Comparison of ENCODE assay signal across 9 mouse cellular contexts in the genomic region with DNA sequence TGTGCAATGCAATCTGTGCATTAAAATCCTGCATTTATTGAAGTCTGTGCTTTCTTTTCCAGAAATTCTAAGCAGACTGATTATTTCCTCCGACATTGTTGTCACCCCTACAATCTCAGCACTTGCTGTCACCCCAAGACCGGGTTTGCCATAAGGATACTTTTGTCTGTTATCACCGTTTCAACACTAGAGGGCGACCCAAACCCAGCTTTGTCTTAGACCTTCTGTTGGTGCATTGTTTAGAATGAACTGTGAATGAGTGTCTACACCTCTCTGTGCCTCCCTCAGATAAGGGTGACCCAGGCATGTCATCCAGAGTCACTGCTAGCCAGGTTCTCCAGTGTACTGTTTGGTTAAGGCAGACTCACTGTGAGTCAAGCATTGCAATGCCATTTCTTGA.
DNase-seq lines count a peak whose midpoint lies in the region; TF ChIP-seq lines count a peak whose summit lies in the region.
"Had no signal": no experiment of that assay in that cellular context is flagged by ENCODE, and none has a peak within 500 bp of the region (broad histone marks: within the 10 kb centered on the region; RNA-seq: fewer than 3 reads in every experiment).

No protein-coding gene starts in this region.

- DNase-seq in cerebellum, adult 2 months: no peak
- no peak for DNase-seq in cerebellum, adult 11 months
- DNase-seq in layer of hippocampus, adult 11-12 months (ENCODE audit: low spot score): peak; percentile 25
- no peak for DNase-seq in layer of hippocampus, adult 9-11 months
- DNase-seq in MEL (ENCODE audit: low read depth, low spot score): peak; percentile 27
- DNase-seq in embryonic facial prominence, embryonic 10.5 days (ENCODE audit: low spot score): peak; percentile 52
- DNase-seq in lung, postnatal 25 days (ENCODE audit: low spot score): peak; percentile 9
- DNase-seq in spleen, postnatal 36 days (ENCODE audit: low spot score in 2 of 2): no peak

- no peak overlapping the region for H3K9ac ChIP-seq in MEL (ENCODE audit: control insufficient read depth, low read depth, low read length, poor library complexity, severe bottlenecking)

- no peak overlapping the region for H3K4me3 ChIP-seq in cerebellum, adult 2 months (replicated peaks; ENCODE audit: insufficient read depth, low read depth, low read length)
- H3K4me3 ChIP-seq in MEL (ENCODE audit: control insufficient read depth in 1 of 2, insufficient read depth in 1 of 2, low read depth in 2 of 2, low read length in 2 of 2): no peak overlapping the region
- no peak overlapping the region for H3K4me3 ChIP-seq in embryonic facial prominence, embryonic 10.5 days
- H3K4me3 ChIP-seq: erythroblast, embryonic 14.5 days had no signal

- peak; percentile 53 for TF ChIP-seq RAD21 in MEL (IDR thresholded peaks at IDR 0.05; ENCODE audit: low read depth, low read length)

- TF ChIP-seq EP300 in MEL (IDR thresholded peaks at IDR 0.05; ENCODE audit: low read depth in 1 of 2, low read length in 2 of 2): no peak

- H3K27ac ChIP-seq in cerebellum, adult 2 months (ENCODE audit: insufficient read depth, low read length): no peak overlapping the region
- H3K27ac ChIP-seq in MEL (ENCODE audit: control insufficient read depth, low read depth, low read length): no peak overlapping the region
- H3K27ac ChIP-seq in embryonic facial prominence, embryonic 10.5 days (replicated peaks): no peak overlapping the region

- TF ChIP-seq POLR2A in cerebellum, adult 2 months (IDR thresholded peaks at IDR 0.05; ENCODE audit: borderline replicate concordance, insufficient read depth, low read length): no peak
- TF ChIP-seq POLR2A in MEL (IDR thresholded peaks at IDR 0.05; ENCODE audit: control insufficient read depth in 1 of 2, insufficient read depth in 1 of 2, low read depth in 1 of 2, low read length in 2 of 2, poor library complexity in 1 of 2): no peak

- no peaks in the 10 kb centered on the region for H3K36me3 ChIP-seq in MEL (ENCODE audit: control insufficient read depth in 1 of 2, insufficient read depth in 2 of 2, low read length in 2 of 2)
- no peaks in the 10 kb centered on the region for H3K36me3 ChIP-seq in embryonic facial prominence, embryonic 10.5 days (replicated peaks)

- no peaks in the 10 kb centered on the region; the same call in 1 of the 2 replicates for H3K4me1 ChIP-seq in cerebellum, adult 2 months (ENCODE audit: control insufficient read depth, insufficient read depth, low read length)
- H3K4me1 ChIP-seq in MEL (ENCODE audit: control insufficient read depth in 1 of 2, insufficient read depth in 2 of 2, low read length in 2 of 2): no peaks in the 10 kb centered on the region
- no peaks in the 10 kb centered on the region for H3K4me1 ChIP-seq in embryonic facial prominence, embryonic 10.5 days

- H3K79me2 ChIP-seq in MEL (ENCODE audit: control insufficient read depth, insufficient read depth, low read length, poor library complexity): no peaks in the 10 kb centered on the region

- H3K9me3 ChIP-seq in MEL (replicated peaks; ENCODE audit: insufficient read depth, low read length): no peaks in the 10 kb centered on the region
- peaks cover 6% of the 10 kb centered on the region for H3K9me3 ChIP-seq in embryonic facial prominence, embryonic 10.5 days

- H3K27me3 ChIP-seq in cerebellum, adult 2 months (ENCODE audit: control insufficient read depth, insufficient read depth, low read length): no peaks in the 10 kb centered on the region
- H3K27me3 ChIP-seq in MEL (ENCODE audit: control insufficient read depth in 1 of 2, insufficient read depth in 2 of 2, low read length in 2 of 2): no peaks in the 10 kb centered on the region
- H3K27me3 ChIP-seq in embryonic facial prominence, embryonic 10.5 days (replicated peaks; ENCODE audit: low read depth, poor library complexity, severe bottlenecking): no peaks in the 10 kb centered on the region

- WGBS in cerebellum, adult 2 months: 20% methylated on average over 4 of the region's 4 CpGs
- WGBS in embryonic facial prominence, embryonic 10.5 days: 25% methylated on average over 4 of the region's 4 CpGs

- TF ChIP-seq CTCF in cerebellum, adult 2 months (IDR thresholded peaks at IDR 0.05; ENCODE audit: borderline replicate concordance, insufficient read depth, low read depth, low read length): 0 out of 2 replicates have a peak, but pooled peaks have one; percentile 31
- TF ChIP-seq CTCF in MEL (IDR thresholded peaks at IDR 0.05 in 2 of 3, conservative IDR thresholded peaks at IDR 0.05 in 1 of 3; ENCODE audit: control insufficient read depth in 1 of 3, insufficient read depth in 1 of 3, low read depth in 2 of 3, low read length in 3 of 3, poor library complexity in 1 of 3, severe bottlenecking in 1 of 3): peak; percentile 20 to 45 (median 29); a peak in 4 of 6 replicates

TF ChIP-seq in MEL, 35 proteins besides CTCF, POLR2A, EP300 and RAD21:
- TF ChIP-seq ZC3H11A (IDR thresholded peaks at IDR 0.05; ENCODE audit: low read depth, low read length) (0 out of 2 replicates have a peak, but pooled peaks have one; percentile 17), ELF1 (IDR thresholded peaks at IDR 0.05; ENCODE audit: low read depth, low read length) (no peak), MAX (IDR thresholded peaks at IDR 0.05; ENCODE audit: low read length) (no peak), E2F4 (IDR thresholded peaks at IDR 0.05; ENCODE audit: borderline replicate concordance, low read depth, low read length) (no peak), SMC3 (IDR thresholded peaks at IDR 0.05; ENCODE audit: low read depth, low read length) (peak; percentile 38), MAFK (IDR thresholded peaks at IDR 0.05; ENCODE audit: borderline replicate concordance, low read depth, low read length) (no peak), UBTF (IDR thresholded peaks at IDR 0.05; ENCODE audit: borderline replicate concordance, insufficient read depth, low read depth, low read length) (no peak)

Comparison
In these comparisons a context has a peak if more than half of its experiments do, and no peak if none do; other contexts are left out.
1. DNase-seq: peak in layer of hippocampus, adult 11-12 months (single experiment), MEL (single experiment), embryonic facial prominence, embryonic 10.5 days (single experiment) and lung, postnatal 25 days (single experiment); none in cerebellum, adult 2 months (0 of 2), cerebellum, adult 11 months (single experiment), layer of hippocampus, adult 9-11 months (single experiment) and spleen, postnatal 36 days (0 of 2).